Mouse (Mus musculus): ENCODE measurements around the gene Bid. TPM values are rescaled to one million over a fixed set of nuclear protein-coding genes. Genes with fewer than 3 reads are reported as not detected.

The Bid gene
- polyA plus RNA-seq, 1 experiment = 5.4 TPM

GRCm38 (mm10) chr6:120951311-120951710 lies 34.7 kb upstream of the Bid start:
- no peak for DNase-seq
- 84% methylated on average over 6 of the region's 6 CpGs for WGBS
- Histone ChIP-seq H3K4me3 (replicated peaks; ENCODE audit: extremely low read depth, low read depth, low read length) (no peak overlapping the region), H3K4me1 (ENCODE audit: control insufficient read depth, insufficient read depth, low read length) (no peaks in the 10 kb centered on the region)
- TF ChIP-seq CTCF (IDR thresholded peaks at IDR 0.05; ENCODE audit: insufficient read depth, low read length) = no peak
- TF ChIP-seq POLR2A (IDR thresholded peaks at IDR 0.05; ENCODE audit: borderline replicate concordance, extremely low read depth, low read depth, low read length) = no peak

DNA sequence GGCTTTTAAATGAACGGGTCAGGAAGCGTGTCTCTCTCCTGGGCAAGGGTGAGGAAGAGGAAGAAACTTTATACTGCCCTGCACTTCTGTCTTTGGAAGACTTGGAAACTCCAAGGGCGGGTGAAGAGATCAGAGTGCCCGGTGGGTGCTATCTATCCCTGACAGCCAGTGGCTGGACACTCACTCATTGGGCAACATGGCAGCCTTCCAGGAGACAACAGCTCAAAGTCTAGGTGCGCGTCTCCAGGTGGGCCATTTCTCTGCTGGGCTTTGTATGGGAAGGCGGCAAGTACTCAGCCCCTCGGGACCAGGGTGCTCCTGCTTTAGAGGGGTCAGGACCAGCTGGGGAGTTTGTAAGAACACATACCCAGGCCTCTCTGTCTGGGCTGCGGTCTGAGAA lies 28.9 kb upstream of the Bid start:
- 89% methylated on average over 9 of the region's 9 CpGs for WGBS
- Histone ChIP-seq H3K4me1 (ENCODE audit: control insufficient read depth, insufficient read depth, low read length) (no peaks in the 10 kb centered on the region), H3K4me3 (replicated peaks; ENCODE audit: extremely low read depth, low read depth, low read length) (no peak overlapping the region)
- no peak for DNase-seq
- TF ChIP-seq POLR2A (IDR thresholded peaks at IDR 0.05; ENCODE audit: borderline replicate concordance, extremely low read depth, low read depth, low read length) (no peak), CTCF (IDR thresholded peaks at IDR 0.05; ENCODE audit: insufficient read depth, low read length) (no peak)

DNA sequence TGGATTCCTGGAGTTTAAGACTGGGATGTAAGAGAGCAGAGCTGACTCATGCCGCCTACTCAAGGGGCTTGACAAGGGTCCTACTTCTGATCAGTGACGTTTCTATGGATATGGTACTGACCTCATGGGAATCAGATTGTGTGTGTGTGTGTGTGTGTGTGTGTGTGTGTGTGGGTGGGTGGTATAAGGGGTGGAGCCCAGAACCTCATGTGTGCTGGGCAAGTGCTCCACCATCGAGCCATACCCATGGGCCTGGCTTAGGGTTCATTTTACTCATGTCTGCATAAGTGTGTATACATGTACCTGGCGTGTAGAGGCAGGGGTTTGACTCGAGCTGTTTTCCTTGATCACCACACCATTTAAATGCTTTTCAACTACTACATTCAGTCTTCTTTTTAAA lies 27.3 kb upstream of the Bid start:
- Histone ChIP-seq H3K4me3 (replicated peaks; ENCODE audit: extremely low read depth, low read depth, low read length) (no peak overlapping the region), H3K4me1 (ENCODE audit: control insufficient read depth, insufficient read depth, low read length) (no peaks in the 10 kb centered on the region)
- DNase-seq = no peak
- 74% methylated on average over 5 of the region's 5 CpGs for WGBS
- no peak for TF ChIP-seq POLR2A (IDR thresholded peaks at IDR 0.05; ENCODE audit: borderline replicate concordance, extremely low read depth, low read depth, low read length)
- no peak for TF ChIP-seq CTCF (IDR thresholded peaks at IDR 0.05; ENCODE audit: insufficient read depth, low read length)

DNA sequence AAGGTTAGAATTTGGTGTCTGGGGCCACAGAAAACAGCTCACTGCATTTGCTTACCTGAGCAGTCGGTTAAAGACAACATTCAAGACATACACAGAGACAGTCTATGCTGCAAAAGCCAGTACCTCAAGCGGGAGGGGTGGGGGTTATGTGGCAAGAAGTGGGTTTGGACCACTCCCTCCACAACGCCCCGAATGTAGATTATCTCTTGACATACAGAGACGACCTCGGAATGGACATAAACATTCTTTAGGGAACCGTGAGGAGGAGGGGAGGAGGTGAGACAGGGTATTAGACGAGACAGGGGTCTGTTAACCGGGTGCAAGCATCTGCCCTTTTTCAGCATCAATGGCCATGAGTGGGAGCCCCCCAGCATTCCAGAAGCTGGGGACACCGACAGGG lies 26.9 kb upstream of the Bid start:
- no peak for DNase-seq
- Histone ChIP-seq H3K4me1 (ENCODE audit: control insufficient read depth, insufficient read depth, low read length) (no peaks in the 10 kb centered on the region), H3K4me3 (replicated peaks; ENCODE audit: extremely low read depth, low read depth, low read length) (no peak overlapping the region)
- TF ChIP-seq CTCF (IDR thresholded peaks at IDR 0.05; ENCODE audit: insufficient read depth, low read length) (no peak), POLR2A (IDR thresholded peaks at IDR 0.05; ENCODE audit: borderline replicate concordance, extremely low read depth, low read depth, low read length) (no peak)
- WGBS = 69% methylated on average over 10 of the region's 10 CpGs

GRCm38 (mm10) chr6:120943079-120943478 lies 26.4 kb upstream of the Bid start:
- no peaks in the 10 kb centered on the region for H3K4me1 ChIP-seq (ENCODE audit: control insufficient read depth, insufficient read depth, low read length)
- no peak overlapping the region for H3K4me3 ChIP-seq (replicated peaks; ENCODE audit: extremely low read depth, low read depth, low read length)
- WGBS = 79% methylated on average over 2 of the region's 2 CpGs
- no peak for TF ChIP-seq POLR2A (IDR thresholded peaks at IDR 0.05; ENCODE audit: borderline replicate concordance, extremely low read depth, low read depth, low read length)
- TF ChIP-seq CTCF (IDR thresholded peaks at IDR 0.05; ENCODE audit: insufficient read depth, low read length) = no peak
- no peak for DNase-seq

- TF ChIP-seq CTCF (IDR thresholded peaks at IDR 0.05; ENCODE audit: insufficient read depth, low read length) (no peak), POLR2A (IDR thresholded peaks at IDR 0.05; ENCODE audit: borderline replicate concordance, extremely low read depth, low read depth, low read length) (no peak)
- Histone ChIP-seq H3K4me3 (replicated peaks; ENCODE audit: extremely low read depth, low read depth, low read length) (no peak overlapping the region), H3K4me1 (ENCODE audit: control insufficient read depth, insufficient read depth, low read length) (no peaks in the 10 kb centered on the region)
- no peak for DNase-seq
- 95% methylated on average over 13 of the region's 13 CpGs for WGBS
Measured at GRCm38 (mm10) chr6:120941575-120941974, 24.9 kb upstream of the Bid start.

DNA sequence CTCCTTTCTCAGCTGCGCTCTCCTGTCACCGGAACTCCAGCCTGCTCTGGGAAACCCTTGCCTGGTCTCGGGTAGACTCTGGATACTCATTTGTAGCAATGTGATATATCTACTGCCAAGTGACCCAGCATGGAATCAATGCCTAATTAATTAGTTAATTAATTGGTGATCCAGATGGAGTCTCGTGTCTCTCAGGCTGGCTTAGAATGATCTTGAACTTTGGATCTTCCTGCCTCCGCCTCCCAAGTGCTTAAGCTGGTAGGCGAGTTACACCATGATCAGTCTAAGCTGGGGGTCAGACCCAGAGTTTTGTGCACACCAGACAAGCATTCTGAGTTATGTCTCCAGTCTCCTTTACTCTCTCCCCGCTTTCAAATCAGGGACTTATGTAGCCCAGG lies 24.4 kb upstream of the Bid start:
- no peak for DNase-seq
- Histone ChIP-seq H3K4me3 (replicated peaks; ENCODE audit: extremely low read depth, low read depth, low read length) (no peak overlapping the region), H3K4me1 (ENCODE audit: control insufficient read depth, insufficient read depth, low read length) (no peaks in the 10 kb centered on the region)
- 84% methylated on average over 7 of the region's 7 CpGs for WGBS
- TF ChIP-seq CTCF (IDR thresholded peaks at IDR 0.05; ENCODE audit: insufficient read depth, low read length) = no peak
- no peak for TF ChIP-seq POLR2A (IDR thresholded peaks at IDR 0.05; ENCODE audit: borderline replicate concordance, extremely low read depth, low read depth, low read length)

DNA sequence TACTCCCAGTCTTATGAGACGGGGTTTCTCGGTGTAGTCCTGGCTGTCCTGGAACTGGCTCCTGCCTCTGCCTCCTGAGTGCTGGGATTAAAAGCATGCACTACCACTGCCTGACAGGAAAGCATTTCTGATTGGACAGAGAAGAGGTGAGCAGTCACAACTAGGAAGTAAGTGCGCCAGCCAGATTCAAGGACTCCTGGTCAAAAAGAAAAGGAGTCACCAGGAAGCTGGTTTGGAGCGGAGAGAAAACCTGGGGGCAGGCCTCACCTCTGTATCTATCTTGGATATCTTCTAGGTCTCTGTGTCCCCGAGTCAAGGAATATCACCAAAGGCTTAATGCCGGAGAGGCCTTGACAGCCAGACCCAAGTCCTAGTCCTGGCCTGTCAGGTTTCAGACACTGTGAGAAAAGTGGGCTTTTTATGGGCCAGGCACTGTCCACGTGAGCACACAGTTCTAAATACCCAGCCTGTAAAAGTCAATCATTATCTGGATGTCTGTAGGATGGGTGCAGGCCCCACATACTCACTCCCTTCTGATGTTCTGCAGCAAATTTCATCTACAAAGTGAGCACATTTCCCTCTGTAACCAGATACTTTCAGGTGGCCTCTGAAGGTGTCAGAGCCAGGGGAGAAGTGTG lies 23.9 kb upstream of the Bid start:
- Histone ChIP-seq H3K4me3 (replicated peaks; ENCODE audit: extremely low read depth, low read depth, low read length) (no peak overlapping the region), H3K4me1 (ENCODE audit: control insufficient read depth, insufficient read depth, low read length) (no peaks in the 10 kb centered on the region)
- no peak for DNase-seq
- TF ChIP-seq CTCF (IDR thresholded peaks at IDR 0.05; ENCODE audit: insufficient read depth, low read length) (no peak), POLR2A (IDR thresholded peaks at IDR 0.05; ENCODE audit: borderline replicate concordance, extremely low read depth, low read depth, low read length) (no peak)
- WGBS = 87% methylated on average over 7 of the region's 7 CpGs

DNA sequence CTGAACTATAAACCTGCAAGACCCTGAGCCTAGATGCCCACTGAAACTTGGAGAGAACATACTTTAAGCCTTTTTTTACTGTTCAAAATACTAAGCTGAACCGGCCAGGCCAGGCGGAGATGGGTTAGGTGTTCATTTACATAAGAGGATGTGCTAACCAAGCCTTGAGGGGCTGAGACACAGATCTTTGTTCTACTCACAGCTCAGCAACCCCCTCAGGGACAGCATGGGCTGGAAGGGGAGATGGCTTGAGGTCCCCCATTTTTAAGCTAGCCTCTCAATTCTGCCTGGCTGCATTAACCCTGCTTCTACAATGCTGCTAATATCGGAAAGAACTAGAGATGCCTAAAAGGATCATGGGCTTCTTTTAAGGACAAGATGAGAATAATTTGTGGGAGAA lies 23.1 kb upstream of the Bid start:
- Histone ChIP-seq H3K4me3 (replicated peaks; ENCODE audit: extremely low read depth, low read depth, low read length) (no peak overlapping the region), H3K4me1 (ENCODE audit: control insufficient read depth, insufficient read depth, low read length) (no peaks in the 10 kb centered on the region)
- DNase-seq = no peak
- 90% methylated on average over 3 of the region's 3 CpGs for WGBS
- TF ChIP-seq POLR2A (IDR thresholded peaks at IDR 0.05; ENCODE audit: borderline replicate concordance, extremely low read depth, low read depth, low read length) = no peak
- no peak for TF ChIP-seq CTCF (IDR thresholded peaks at IDR 0.05; ENCODE audit: insufficient read depth, low read length)

DNA sequence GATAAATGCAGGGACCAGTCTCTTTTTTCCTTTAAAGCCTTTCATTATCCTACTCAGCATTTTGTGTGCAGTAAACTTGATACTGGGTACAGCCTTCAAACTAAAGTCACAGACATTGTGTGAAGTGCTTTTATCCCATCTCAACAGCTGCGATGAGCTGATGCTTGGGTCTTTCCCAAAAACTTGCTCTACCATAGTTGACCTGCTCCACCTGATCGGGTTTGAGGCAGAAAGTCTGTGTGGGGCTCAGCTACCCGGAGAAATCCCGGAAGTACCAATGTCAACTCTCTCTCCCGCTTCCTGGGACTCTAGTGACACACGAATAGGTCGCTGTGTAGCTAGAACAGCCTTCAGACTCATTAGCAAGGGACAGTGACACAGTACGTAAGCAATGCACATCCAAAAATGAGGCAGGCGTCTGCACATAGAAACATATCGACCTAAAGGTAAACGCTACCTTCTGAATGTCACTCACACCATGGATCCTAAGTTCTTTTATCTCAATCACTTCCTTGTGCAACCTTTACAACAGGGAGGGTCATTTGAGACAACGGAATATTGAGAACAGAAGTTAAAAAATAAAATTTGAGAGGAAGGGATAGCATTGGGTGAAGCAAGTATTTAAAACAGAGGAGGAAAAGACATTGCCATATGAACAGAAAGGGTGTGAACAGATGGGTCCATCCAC lies 22.3 kb upstream of the Bid start:
- 84% methylated on average over 12 of the region's 12 CpGs for WGBS
- TF ChIP-seq POLR2A (IDR thresholded peaks at IDR 0.05; ENCODE audit: borderline replicate concordance, extremely low read depth, low read depth, low read length) (no peak), CTCF (IDR thresholded peaks at IDR 0.05; ENCODE audit: insufficient read depth, low read length) (no peak)
- Histone ChIP-seq H3K4me3 (replicated peaks; ENCODE audit: extremely low read depth, low read depth, low read length) (no peak overlapping the region), H3K4me1 (ENCODE audit: control insufficient read depth, insufficient read depth, low read length) (no peaks in the 10 kb centered on the region)
- DNase-seq = no peak
